Mouse (Mus musculus): Measurements from ENCODE around the gene Snx18.

The Snx18 gene

GRCm38 (mm10) chr13:113615971-113616671 lies 2.2 kb downstream of the Snx18 start:
- no peak for DNase-seq (ENCODE audit: low spot score)

GRCm38 (mm10) chr13:113615546-113615941 lies 2.8 kb downstream of the Snx18 start:
- peak; percentile 63 for DNase-seq (ENCODE audit: low spot score)

- peak; percentile 75 for DNase-seq (ENCODE audit: low spot score)
These were observed 3.5 kb downstream of the Snx18 start for GRCm38 (mm10) chr13:113614635-113615545.

GRCm38 (mm10) chr13:113613882-113614281 lies 4.5 kb downstream of the Snx18 start:
- DNase-seq (ENCODE audit: low spot score) = no peak

GRCm38 (mm10) chr13:113613341-113613740 lies 5.0 kb downstream of the Snx18 start:
- DNase-seq (ENCODE audit: low spot score) = peak; percentile 66

- no peak for DNase-seq (ENCODE audit: low spot score)
These were observed 6.0 kb downstream of the Snx18 start for GRCm38 (mm10) chr13:113612141-113612950.

GRCm38 (mm10) chr13:113610732-113611500 lies 7.4 kb downstream of the Snx18 start:
- DNase-seq (ENCODE audit: low spot score) = no peak

GRCm38 (mm10) chr13:113609429-113609828 lies 8.9 kb downstream of the Snx18 start:
- DNase-seq (ENCODE audit: low spot score) = no peak

GRCm38 (mm10) chr13:113607821-113608220 lies 10.5 kb downstream of the Snx18 start:
- DNase-seq (ENCODE audit: low spot score) = no peak

GRCm38 (mm10) chr13:113607371-113607770 lies 11.0 kb downstream of the Snx18 start:
- no peak for DNase-seq (ENCODE audit: low spot score)

GRCm38 (mm10) chr13:113606741-113607358 lies 11.5 kb downstream of the Snx18 start:
- DNase-seq (ENCODE audit: low spot score) = no peak

- no peak for DNase-seq (ENCODE audit: low spot score)
These were observed 12.2 kb downstream of the Snx18 start for GRCm38 (mm10) chr13:113606131-113606530.

GRCm38 (mm10) chr13:113605693-113606092 lies 12.7 kb downstream of the Snx18 start:
- no peak for DNase-seq (ENCODE audit: low spot score)

GRCm38 (mm10) chr13:113604321-113604720 lies 14.0 kb downstream of the Snx18 start:
- no peak for DNase-seq (ENCODE audit: low spot score)

GRCm38 (mm10) chr13:113602882-113603342 lies 15.5 kb downstream of the Snx18 start:
- DNase-seq (ENCODE audit: low spot score) = no peak

GRCm38 (mm10) chr13:113601831-113602604 lies 16.3 kb downstream of the Snx18 start:
- no peak for DNase-seq (ENCODE audit: low spot score)

GRCm38 (mm10) chr13:113600531-113601463 lies 17.6 kb downstream of the Snx18 start:
- no peak for DNase-seq (ENCODE audit: low spot score)

- DNase-seq (ENCODE audit: low spot score) = no peak
These were observed 18.4 kb downstream of the Snx18 start for GRCm38 (mm10) chr13:113599701-113600530.
